ENCODE assay signal across 8 mouse cellular contexts in genomic region chr2:29123907-29124569, GRCm38 (mm10). TPM values are rescaled to one million over a fixed set of nuclear protein-coding genes. Genes with fewer than 3 reads are reported as not detected.
A peak's percentile ranks its signal among the peaks of the same experiment; 100 is the strongest.
DNase-seq lines count a peak whose midpoint lies in the region; ATAC-seq lines count a peak whose summit lies in the region.

TSS of gene Setx (plus strand) at chr2:29124181.

- H3K9me3 ChIP-seq in forebrain, embryonic 11.5 days (ENCODE audit: control insufficient read depth, low read length), result no peaks in the 10 kb centered on the region

- no peak for ATAC-seq in forebrain, embryonic 11.5 days (replicated peaks; ENCODE audit: low FRiP score)

- H3K4me2 ChIP-seq in forebrain, embryonic 11.5 days (ENCODE audit: low read depth, low read length, severe bottlenecking), result peak within 1 kb of the TSS; percentile 54

- peaks cover 2% of the 10 kb centered on the region; the same call in 1 of the 2 replicates for H3K4me1 ChIP-seq in forebrain, embryonic 11.5 days (replicated peaks; ENCODE audit: control insufficient read depth, insufficient read depth, low read length)

- 71% methylated on average over 14 of the region's 14 CpGs for WGBS in forebrain, embryonic 11.5 days

- peak within 1 kb of the TSS; percentile 71 for H3K4me3 ChIP-seq in forebrain, embryonic 11.5 days (ENCODE audit: low read depth, low read length)

- intact Hi-C loops in heart, postnatal 36 days (cut with DNase I), result loop anchor here (2.0 kb wide), 2 partner anchors 19 to 63 kb away; partner anchors contain the start of gene Ttf1
- intact Hi-C loops in left cerebral cortex, postnatal 4 days (cut with DNase I), result no loop called here

- H3K27me3 ChIP-seq in forebrain, embryonic 11.5 days (ENCODE audit: control insufficient read depth, insufficient read depth, low read length), result no peaks in the 10 kb centered on the region

- H3K27ac ChIP-seq in forebrain, embryonic 11.5 days (ENCODE audit: low read depth, low read length), result peak within 1 kb of the TSS; percentile 92

- DNase-seq in layer of hippocampus, adult 18-20 months (ENCODE audit: low spot score in 2 of 2), result no peak
- no peak for DNase-seq in layer of hippocampus, adult 9-10 months (ENCODE audit: low spot score)
- DNase-seq in adrenal gland, adult 8-10 months, result no peak
- DNase-seq in forebrain, embryonic 11.5 days (ENCODE audit: low spot score), result no peak
- no peak for DNase-seq in heart, postnatal 36 days
- DNase-seq in left cerebral cortex, postnatal 4 days, result no peak
- peak; percentile 39 for DNase-seq in naive thymus-derived CD4-positive, alpha-beta T cell, adult 2 months (ENCODE audit: low read depth)
- no peak for DNase-seq in urinary bladder, postnatal 10 days (ENCODE audit: low spot score)

- H3K9ac ChIP-seq in forebrain, embryonic 11.5 days (ENCODE audit: low read length), result peak within 1 kb of the TSS; percentile 92

- H3K36me3 ChIP-seq in forebrain, embryonic 11.5 days (ENCODE audit: control insufficient read depth, insufficient read depth, low read length), result no peaks in the 10 kb centered on the region

RNA-seq across cellular contexts. Expression of gene Setx, which starts in this region (rescaled TPM):
- 10 to 100 TPM; 41.2 to 45.0 TPM for total RNA-seq in layer of hippocampus, adult 18-20 months (2021)
- total RNA-seq in adrenal gland, adult 8-10 months (2022), result 10 to 100 TPM; 31.8 to 40.5 (median 36.1) TPM
- polyA plus RNA-seq in forebrain, embryonic 11.5 days (2014; fragmentation: Nextera tagmentation; extraction: Ambion mirVana), result 11.2 and 12.2 TPM in 2 replicates
- total RNA-seq in heart, postnatal 36 days (2021), result 10 to 100 TPM; 32.6 to 34.5 TPM
- total RNA-seq in left cerebral cortex, postnatal 4 days (2021), result 10 to 100 TPM; 61.5 to 66.4 TPM
